Mouse (Mus musculus): ENCODE measurements around the gene March9.

- TF ChIP-seq CTCF (conservative IDR thresholded peaks at IDR 0.05; ENCODE audit: low read length) (no peak), POU5F1 (IDR thresholded peaks at IDR 0.05; ENCODE audit: borderline replicate concordance, low read length) (no peak)
These were observed 30.8 kb upstream of the March9 start for GRCm38 (mm10) chr10:127090560-127091411.

All from E14TG2a.4 (cell line).